Mouse (Mus musculus) lung, embryonic 14.5 days (tissue): ENCODE results near the gene Cntf. TPM values are rescaled to one million over a fixed set of nuclear protein-coding genes. Genes with fewer than 3 reads are reported as not detected.
"Not testable (repeated sequence)": the region's sequence is repeated elsewhere in the genome, so short reads cannot be mapped to it uniquely, and the experiment has no call there.

Experiments used
- ATAC-seq: fragments of 200-750 bp; cut with Nextera tagmentation; 2 replicates; pipeline ENCODE4 v1.8.0; 2017; ENCODE audit warnings: mild to moderate bottlenecking, moderate TSS enrichment, moderate library complexity; ENCODE audit not compliant: insufficient read depth
- DNase-seq: peaks from one replicate; pipeline ENCODE4 v3.0.0-alpha.2; 2015
- H3K27ac ChIP-seq: fragments of 300-500 bp; sonication (generic); 2 replicates; pipeline ENCODE4 v1.5.1; 2014; ENCODE audit warnings: low read depth, mild to moderate bottlenecking, moderate library complexity
- H3K27me3 ChIP-seq: fragments of 300-500 bp; sonication (generic); 2 replicates; pipeline ENCODE4 v1.6.1; 2014; ENCODE audit warnings: low read length, control low read depth; ENCODE audit not compliant: insufficient read depth
- H3K36me3 ChIP-seq: fragments of 300-500 bp; sonication (generic); 2 replicates; pipeline ENCODE4 v1.6.1; 2014; ENCODE audit warnings: control low read depth; ENCODE audit not compliant: insufficient read depth
- H3K4me1 ChIP-seq: fragments of 300-500 bp; sonication (generic); 2 replicates; pipeline ENCODE4 v1.6.1; 2014; ENCODE audit warnings: antibody characterized with exemption, control low read depth; ENCODE audit not compliant: insufficient read depth
- H3K4me2 ChIP-seq: fragments of 300-500 bp; sonication (generic); 2 replicates; pipeline ENCODE4 v1.6.1; 2014; ENCODE audit warnings: mild to moderate bottlenecking
- H3K4me3 ChIP-seq: fragments of 300-500 bp; sonication (generic); 2 replicates; pipeline ENCODE4 v1.5.1; 2014; ENCODE audit warnings: low read depth, low read length
- H3K9ac ChIP-seq: fragments of 300-500 bp; sonication (generic); 2 replicates; pipeline ENCODE4 v1.6.1; 2014
- H3K9me3 ChIP-seq: fragments of 300-500 bp; sonication (generic); 2 replicates; pipeline ENCODE4 v1.6.1; 2016; ENCODE audit warnings: low read depth, low read length, control low read depth
- CTCF ChIP-seq: IDR thresholded peaks from 2 replicates; pipeline ENCODE4 v1.5.1; 2016; ENCODE audit warnings: antibody characterized with exemption, low read depth
- WGBS: fragments of 180-500 bp; shearing (Covaris S2); extraction: QIAGEN DNeasy Blood & Tissue Kit; methylation state at CpG from one replicate; pipeline ENCODE4 v1.1.7; 2014; 5-methylcytosine and 5-hydroxymethylcytosine counted together
- polyA plus RNA-seq: library from polyadenylated mRNA; unstranded; fragments of >200 nt; fragmentation: Nextera tagmentation; extraction: Ambion mirVana; gene quantifications from 2 replicates; pipeline ENCODE4 v1.2.1, GENCODE M21; 2014

Cntf gene
- polyA plus RNA-seq, 1 experiment from 2014 or later: 0.55 TPM

- Histone ChIP-seq H3K4me2 (no peak overlapping the region), H3K36me3 (no peaks in the 10 kb centered on the region), H3K27me3 (no peaks in the 10 kb centered on the region), H3K9ac (no peak overlapping the region), H3K9me3 (no peaks in the 10 kb centered on the region), H3K4me1 (no peaks in the 10 kb centered on the region), H3K4me3 (no peak overlapping the region), H3K27ac (no peak overlapping the region)
- 68% methylated on average over 2 of the region's 3 CpGs for WGBS
- ATAC-seq (no peak), DNase-seq (peak; percentile 14)
- TF ChIP-seq CTCF: no peak
These were observed 43.1 kb downstream of the Cntf start for GRCm38 (mm10) chr19:12722308-12722707.

- H3K4me2 ChIP-seq, H3K36me3 ChIP-seq: not testable (repeated sequence)
- 91% methylated on average over 7 of the region's 7 CpGs for WGBS
These were observed 43.8 kb downstream of the Cntf start for GRCm38 (mm10) chr19:12721596-12721995.

GRCm38 (mm10) chr19:12720919-12721318 is 44.5 kb downstream of the Cntf start:
- WGBS: 85% methylated on average over 5 of the region's 5 CpGs

More at GRCm38 (mm10) chr19:12721596-12721995, 43.8 kb downstream of the Cntf start:
- not testable (repeated sequence) for ATAC-seq, H3K9ac ChIP-seq, H3K27ac ChIP-seq, DNase-seq, H3K9me3 ChIP-seq, H3K27me3 ChIP-seq, H3K4me3 ChIP-seq, H3K4me1 ChIP-seq

GRCm38 (mm10) chr19:12720463-12720862 is 45.0 kb downstream of the Cntf start:
- Histone ChIP-seq H3K27ac (no peak overlapping the region), H3K27me3 (no peaks in the 10 kb centered on the region), H3K9ac (no peak overlapping the region), H3K4me3 (no peak overlapping the region), H3K4me2 (no peak overlapping the region), H3K4me1 (no peaks in the 10 kb centered on the region), H3K9me3 (no peaks in the 10 kb centered on the region), H3K36me3 (no peaks in the 10 kb centered on the region)
- WGBS: 53% methylated on average over 2 of the region's 2 CpGs
- ATAC-seq: no peak
- DNase-seq: no peak
- no peak for TF ChIP-seq CTCF

More at GRCm38 (mm10) chr19:12720919-12721318, 44.5 kb downstream of the Cntf start:
- H3K36me3 ChIP-seq, H3K4me1 ChIP-seq, H3K9me3 ChIP-seq, H3K9ac ChIP-seq, H3K27me3 ChIP-seq, DNase-seq, H3K4me3 ChIP-seq, H3K4me2 ChIP-seq, ATAC-seq, H3K27ac ChIP-seq: not testable (repeated sequence)

- Histone ChIP-seq H3K4me3 (no peak overlapping the region), H3K9ac (no peak overlapping the region), H3K27me3 (no peaks in the 10 kb centered on the region), H3K4me2 (no peak overlapping the region), H3K36me3 (no peaks in the 10 kb centered on the region), H3K27ac (no peak overlapping the region), H3K9me3 (no peaks in the 10 kb centered on the region), H3K4me1 (no peaks in the 10 kb centered on the region)
- WGBS: 70% methylated on average over 6 of the region's 6 CpGs
- TF ChIP-seq CTCF: no peak
- ATAC-seq (no peak), DNase-seq (no peak)
These were observed 46.2 kb downstream of the Cntf start for GRCm38 (mm10) chr19:12719189-12719588.

Other genes starting within 250 kb of the Cntf start
- gene Fam111a, start 219.9 kb downstream of the Cntf start, polyA plus RNA-seq: 34.9 and 37.9 TPM in 2 replicates
- gene Gm4952, start 165.7 kb downstream of the Cntf start, polyA plus RNA-seq: not detected in 2 replicates
- not detected in 2 replicates for gene Glyat, start 132.3 kb downstream of the Cntf start, polyA plus RNA-seq
- gene Olfr1442, start 95.2 kb downstream of the Cntf start, polyA plus RNA-seq: not detected in 2 replicates
- gene Olfr1443, start 87.5 kb downstream of the Cntf start, polyA plus RNA-seq: not detected in 2 replicates
- gene Keg1, start 69.8 kb downstream of the Cntf start, polyA plus RNA-seq: not detected in 2 replicates
- gene Zfp91, start 30.5 kb upstream of the Cntf start, polyA plus RNA-seq: 10.8 and 11.5 TPM in 2 replicates
- gene Lpxn, start 30.6 kb upstream of the Cntf start, polyA plus RNA-seq: 1.2 and 1.4 TPM in 2 replicates
- not detected in 2 replicates for gene Gm5244, start 81.0 kb upstream of the Cntf start, polyA plus RNA-seq
- gene Olfr1444, start 91.7 kb upstream of the Cntf start, polyA plus RNA-seq: not detected in 2 replicates
- not detected in 2 replicates for gene Olfr1445, start 118.2 kb upstream of the Cntf start, polyA plus RNA-seq
- not detected in 2 replicates for gene Olfr1446, start 127.9 kb upstream of the Cntf start, polyA plus RNA-seq
- not detected in 2 replicates for gene Olfr1447, start 138.1 kb upstream of the Cntf start, polyA plus RNA-seq
- gene Olfr1448, start 158.8 kb upstream of the Cntf start, polyA plus RNA-seq: not detected in 2 replicates
- not detected in 2 replicates for gene Olfr1449, start 165.2 kb upstream of the Cntf start, polyA plus RNA-seq
- gene Olfr1450, start 184.6 kb upstream of the Cntf start, polyA plus RNA-seq: not detected in 2 replicates
- not detected in 2 replicates for gene Olfr1451, start 229.4 kb upstream of the Cntf start, polyA plus RNA-seq